Mouse (Mus musculus) neural tube, embryonic 11.5 days (tissue): ENCODE results near the gene Ptma. TPM values are rescaled to one million over a fixed set of nuclear protein-coding genes. Genes with fewer than 3 reads are reported as not detected.

ENCODE experiments used
- ATAC-seq: fragments of 200-750 bp; cut with Nextera tagmentation; 2 replicates; pipeline ENCODE4 v1.8.0; 2017; ENCODE audit warnings: moderate number of reproducible peaks, mild to moderate bottlenecking, moderate TSS enrichment, moderate library complexity; ENCODE audit not compliant: insufficient read depth, low FRiP score, low TSS enrichment
- DNase-seq: peaks from one replicate; pipeline ENCODE4 v3.0.0-alpha.2; 2015; ENCODE audit warnings: low spot score
- H3K27ac ChIP-seq: fragments of 300-500 bp; sonication (generic); 2 replicates; pipeline ENCODE4 v1.5.1; 2014; ENCODE audit warnings: low read depth, mild to moderate bottlenecking, low read length
- H3K27me3 ChIP-seq: fragments of 300-500 bp; sonication (generic); 2 replicates; pipeline ENCODE4 v1.6.1; 2014; ENCODE audit warnings: mild to moderate bottlenecking, low read length, mixed read lengths; ENCODE audit not compliant: control insufficient read depth, insufficient read depth
- H3K36me3 ChIP-seq: fragments of 300-500 bp; sonication (generic); 2 replicates; pipeline ENCODE4 v1.6.1; 2014; ENCODE audit warnings: mild to moderate bottlenecking, low read length, moderate library complexity, mixed read lengths; ENCODE audit not compliant: control insufficient read depth, insufficient read depth
- H3K4me1 ChIP-seq: fragments of 300-500 bp; sonication (generic); 2 replicates; pipeline ENCODE4 v1.6.1; 2014; ENCODE audit warnings: low read length, mixed read lengths; ENCODE audit not compliant: control insufficient read depth, insufficient read depth
- H3K4me2 ChIP-seq: fragments of 300-500 bp; sonication (generic); 2 replicates; pipeline ENCODE4 v1.6.1; 2014; ENCODE audit warnings: low read depth, mild to moderate bottlenecking, moderate library complexity
- H3K4me3 ChIP-seq: fragments of 300-500 bp; sonication (generic); 2 replicates; pipeline ENCODE4 v1.5.1; 2014; ENCODE audit warnings: low read depth, low read length
- H3K9ac ChIP-seq: fragments of 300-500 bp; sonication (generic); 2 replicates; pipeline ENCODE4 v1.6.1; 2014; ENCODE audit warnings: mild to moderate bottlenecking, low read length
- H3K9me3 ChIP-seq: fragments of 300-500 bp; sonication (generic); 2 replicates; pipeline ENCODE4 v1.6.1; 2016; ENCODE audit warnings: low read length; ENCODE audit not compliant: control insufficient read depth
- WGBS: fragments of 180-500 bp; shearing (Covaris S2); extraction: QIAGEN DNeasy Blood & Tissue Kit; methylation state at CpG from one replicate; pipeline ENCODE4 v1.1.7; 2014; 5-methylcytosine and 5-hydroxymethylcytosine counted together
- polyA plus RNA-seq: library from polyadenylated mRNA; unstranded; fragments of >200 nt; fragmentation: Nextera tagmentation; extraction: Ambion mirVana; gene quantifications from 2 replicates; pipeline ENCODE4 v1.2.1, GENCODE M21; 2014

Gene Ptma
- polyA plus RNA-seq, 1 experiment from 2014 or later, result 2,926 TPM

GRCm38 (mm10) chr1:86517076-86517475 is 9.4 kb upstream of the Ptma start:
- Histone ChIP-seq H3K27ac (no peak overlapping the region), H3K4me2 (no peak overlapping the region), H3K9me3 (no peaks in the 10 kb centered on the region), H3K4me3 (no peak overlapping the region), H3K9ac (no peak overlapping the region), H3K4me1 (no peaks in the 10 kb centered on the region), H3K27me3 (no peaks in the 10 kb centered on the region), H3K36me3 (no peaks in the 10 kb centered on the region)
- 80% methylated on average over 3 of the region's 3 CpGs for WGBS
- no peak for DNase-seq
- ATAC-seq, result no peak

GRCm38 (mm10) chr1:86520361-86520760 is 6.2 kb upstream of the Ptma start:
- H3K36me3 ChIP-seq, result no peaks in the 10 kb centered on the region
- H3K9me3 ChIP-seq, result no peaks in the 10 kb centered on the region
- no peak overlapping the region for H3K4me2 ChIP-seq
- no peak overlapping the region for H3K9ac ChIP-seq
- peaks cover 7% of the 10 kb centered on the region for H3K4me1 ChIP-seq
- H3K27ac ChIP-seq, result no peak overlapping the region
- WGBS, result 34% methylated on average over 7 of the region's 7 CpGs
- no peak for ATAC-seq
- H3K4me3 ChIP-seq, result no peak overlapping the region
- peak; percentile 52 for DNase-seq
- H3K27me3 ChIP-seq, result no peaks in the 10 kb centered on the region

GRCm38 (mm10) chr1:86522286-86522871 is 4.1 kb upstream of the Ptma start:
- Histone ChIP-seq H3K36me3 (no peaks in the 10 kb centered on the region), H3K9ac (0 out of 2 replicates have a peak overlapping the region, but pooled peaks have one; percentile 6), H3K27ac (no peak overlapping the region), H3K4me3 (no peak overlapping the region), H3K9me3 (no peaks in the 10 kb centered on the region), H3K4me1 (peaks cover 7% of the 10 kb centered on the region), H3K27me3 (no peaks in the 10 kb centered on the region), H3K4me2 (no peak overlapping the region)
- WGBS, result 62% methylated on average over 7 of the region's 7 CpGs
- ATAC-seq, result no peak
- no peak for DNase-seq

- DNase-seq, result no peak
- Histone ChIP-seq H3K4me2 (peak overlapping the region; percentile 91), H3K4me3 (peak overlapping the region; percentile 100)
Measured at GRCm38 (mm10) chr1:86523776-86524618, 2.5 kb upstream of the Ptma start.

GRCm38 (mm10) chr1:86524619-86525498 is 1.7 kb upstream of the Ptma start:
- WGBS, result 1% methylated on average over 53 of the region's 53 CpGs
- Histone ChIP-seq H3K4me3 (peak overlapping the region; percentile 100), H3K4me1 (peaks cover 7% of the 10 kb centered on the region)

More at GRCm38 (mm10) chr1:86523776-86524618, 2.5 kb upstream of the Ptma start:
- Histone ChIP-seq H3K9ac (peak overlapping the region; percentile 100), H3K36me3 (no peaks in the 10 kb centered on the region), H3K4me1 (peaks cover 7% of the 10 kb centered on the region), H3K27ac (peak overlapping the region; percentile 99), H3K9me3 (no peaks in the 10 kb centered on the region), H3K27me3 (no peaks in the 10 kb centered on the region)
- ATAC-seq, result no peak
- WGBS, result 85% methylated on average over 8 of the region's 8 CpGs

GRCm38 (mm10) chr1:86525499-86526115 is 919 bp upstream of the Ptma start:
- no peaks in the 10 kb centered on the region for H3K9me3 ChIP-seq
- DNase-seq, result peak; percentile 81
- H3K9ac ChIP-seq, result peak overlapping the region; percentile 100
- peaks cover 6% of the 10 kb centered on the region for H3K36me3 ChIP-seq
- H3K27ac ChIP-seq, result peak overlapping the region; percentile 99
- WGBS, result under 1% methylated on average over 44 of the region's 44 CpGs
- no peaks in the 10 kb centered on the region for H3K27me3 ChIP-seq
- peak; percentile 7; the same call in 1 of the 2 replicates for ATAC-seq
- peak overlapping the region; percentile 91 for H3K4me2 ChIP-seq
- H3K4me3 ChIP-seq, result peak overlapping the region; percentile 100
- peaks cover 8% of the 10 kb centered on the region for H3K4me1 ChIP-seq

More at GRCm38 (mm10) chr1:86524619-86525498, 1.7 kb upstream of the Ptma start:
- Histone ChIP-seq H3K27ac (peak overlapping the region; percentile 99), H3K9ac (peak overlapping the region; percentile 100), H3K4me2 (peak overlapping the region; percentile 91), H3K9me3 (no peaks in the 10 kb centered on the region), H3K27me3 (no peaks in the 10 kb centered on the region), H3K36me3 (peaks cover 5% of the 10 kb centered on the region; the same call in 1 of the 2 replicates)
- ATAC-seq (peak; percentile 77), DNase-seq (peak; percentile 100)

GRCm38 (mm10) chr1:86526789-86527598 is 468 bp downstream of the Ptma start:
- ATAC-seq (no peak), DNase-seq (peak; percentile 56)
- Histone ChIP-seq H3K4me1 (peaks cover 17% of the 10 kb centered on the region), H3K27ac (peak overlapping the region; percentile 89), H3K4me2 (peak overlapping the region; percentile 87), H3K27me3 (no peaks in the 10 kb centered on the region), H3K36me3 (peaks cover 11% of the 10 kb centered on the region), H3K9ac (peak overlapping the region; percentile 100), H3K4me3 (peak overlapping the region; percentile 100), H3K9me3 (no peaks in the 10 kb centered on the region)
- WGBS, result under 1% methylated on average over 110 of the region's 111 CpGs
